Mouse (Mus musculus) limb, embryonic 10.5 days (tissue): ENCODE measurements around the gene Pik3c2b. TPM values are rescaled to one million over a fixed set of nuclear protein-coding genes. Genes with fewer than 3 reads are reported as not detected.

ENCODE experiments used
- DNase-seq: peaks from one replicate; pipeline ENCODE4 v3.0.0-alpha.2; 2017; ENCODE audit warnings: low spot score
- H3K27ac ChIP-seq: fragments of 300-500 bp; sonication (generic); 2 replicates; pipeline ENCODE4 v1.5.1; 2016; ENCODE audit warnings: mild to moderate bottlenecking
- H3K27me3 ChIP-seq: fragments of 300-500 bp; sonication (generic); 2 replicates; pipeline ENCODE4 v1.6.1; 2016; ENCODE audit warnings: low read depth, mild to moderate bottlenecking; ENCODE audit not compliant: poor library complexity, severe bottlenecking
- H3K36me3 ChIP-seq: fragments of 300-500 bp; sonication (generic); 2 replicates; pipeline ENCODE4 v1.6.1; 2016; ENCODE audit warnings: mild to moderate bottlenecking, moderate library complexity
- H3K4me1 ChIP-seq: fragments of 300-500 bp; sonication (generic); 2 replicates; pipeline ENCODE4 v1.6.1; 2016
- H3K4me3 ChIP-seq: fragments of 300-500 bp; sonication (generic); 2 replicates; pipeline ENCODE4 v1.5.1; 2016; ENCODE audit warnings: mild to moderate bottlenecking, moderate library complexity
- H3K9me3 ChIP-seq: fragments of 300-500 bp; sonication (generic); replicated peaks from 2 replicates; pipeline ENCODE4 v1.6.1; 2016; ENCODE audit warnings: mild to moderate bottlenecking
- WGBS: fragments of 180-500 bp; shearing (Covaris S2); methylation state at CpG from one replicate; pipeline ENCODE4 v1.1.7; 2016; 5-methylcytosine and 5-hydroxymethylcytosine counted together
- polyA plus RNA-seq: library from polyadenylated mRNA; unstranded; fragments of >200 nt; fragmentation: Nextera tagmentation; extraction: Ambion mirVana; gene quantifications from 2 replicates; pipeline ENCODE4 v1.2.1, GENCODE M21; 2016

The Pik3c2b gene
- polyA plus RNA-seq, 1 experiment from 2014 or later = 7.4 TPM

GRCm38 (mm10) chr1:133127328-133127727 lies 81.9 kb downstream of the Pik3c2b start:
- peaks cover 10% of the 10 kb centered on the region for H3K4me1 ChIP-seq
- H3K36me3 ChIP-seq = no peaks in the 10 kb centered on the region
- no peaks in the 10 kb centered on the region for H3K9me3 ChIP-seq
- H3K4me3 ChIP-seq = no peak overlapping the region
- WGBS = 59% methylated on average over 9 of the region's 9 CpGs
- H3K27ac ChIP-seq = no peak overlapping the region
- no peaks in the 10 kb centered on the region for H3K27me3 ChIP-seq
- no peak for DNase-seq

- H3K4me3 ChIP-seq = 0 out of 2 replicates have a peak overlapping the region, but pooled peaks have one; percentile 11
- H3K9me3 ChIP-seq = no peaks in the 10 kb centered on the region
- no peak for DNase-seq
- whole genome bisulfite sequencing = 30% methylated on average over 16 of the region's 16 CpGs
- H3K27me3 ChIP-seq = no peaks in the 10 kb centered on the region
- H3K36me3 ChIP-seq = peaks cover 22% of the 10 kb centered on the region
- peaks cover 34% of the 10 kb centered on the region for H3K4me1 ChIP-seq
- H3K27ac ChIP-seq = peak overlapping the region; percentile 95
Measured at GRCm38 (mm10) chr1:133129471-133130221, 84.2 kb downstream of the Pik3c2b start.

GRCm38 (mm10) chr1:133130638-133131560 lies 85.4 kb downstream of the Pik3c2b start, which contains the start of gene Ppp1r15b:
TSS of gene Ppp1r15b (plus strand) at chr1:133131143.
- peaks cover 34% of the 10 kb centered on the region for H3K36me3 ChIP-seq
- H3K4me1 ChIP-seq = peaks cover 46% of the 10 kb centered on the region
- 1% methylated on average over 72 of the region's 72 CpGs for WGBS
- H3K27me3 ChIP-seq = no peaks in the 10 kb centered on the region
- peak within 1 kb of the TSS; percentile 86 for H3K4me3 ChIP-seq
- H3K9me3 ChIP-seq = no peaks in the 10 kb centered on the region
- peak within 1 kb of the TSS; percentile 95 for H3K27ac ChIP-seq
- peak; percentile 97 for DNase-seq

- H3K36me3 ChIP-seq = peaks cover 40% of the 10 kb centered on the region
- peaks cover 46% of the 10 kb centered on the region for H3K4me1 ChIP-seq
- no peaks in the 10 kb centered on the region for H3K9me3 ChIP-seq
- WGBS = 1% methylated on average over 35 of the region's 35 CpGs
- peak overlapping the region; percentile 86 for H3K4me3 ChIP-seq
- no peaks in the 10 kb centered on the region for H3K27me3 ChIP-seq
- DNase-seq = no peak
- H3K27ac ChIP-seq = peak overlapping the region; percentile 95
Measured at GRCm38 (mm10) chr1:133131561-133131905, 86.1 kb downstream of the Pik3c2b start.

DNA sequence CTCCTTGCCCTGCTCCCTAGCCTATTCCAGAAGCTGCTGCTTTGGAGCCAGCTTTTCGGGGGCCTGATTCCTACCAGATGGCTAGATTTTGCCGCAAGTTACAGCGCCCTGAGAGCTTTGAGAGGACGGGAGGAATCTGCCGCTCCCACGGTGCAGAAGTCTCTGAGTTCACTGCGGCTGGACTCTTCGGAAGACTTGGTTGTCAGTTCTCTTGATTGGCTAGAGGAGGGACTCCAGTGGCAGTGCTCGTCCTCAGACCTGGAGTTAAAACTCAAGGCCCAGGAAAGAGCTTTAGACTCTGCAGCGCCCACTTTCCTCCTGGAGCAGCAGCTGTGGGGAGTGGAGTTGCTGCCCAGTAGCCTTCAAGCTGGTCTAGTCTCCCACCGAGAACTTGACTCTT lies 86.5 kb downstream of the Pik3c2b start:
- peaks cover 46% of the 10 kb centered on the region for H3K4me1 ChIP-seq
- no peak for DNase-seq
- peaks cover 44% of the 10 kb centered on the region for H3K36me3 ChIP-seq
- peak overlapping the region; percentile 95 for H3K27ac ChIP-seq
- peak overlapping the region; percentile 86 for H3K4me3 ChIP-seq
- H3K27me3 ChIP-seq = no peaks in the 10 kb centered on the region
- H3K9me3 ChIP-seq = no peaks in the 10 kb centered on the region
- under 1% methylated on average over 11 of the region's 11 CpGs for WGBS

DNA sequence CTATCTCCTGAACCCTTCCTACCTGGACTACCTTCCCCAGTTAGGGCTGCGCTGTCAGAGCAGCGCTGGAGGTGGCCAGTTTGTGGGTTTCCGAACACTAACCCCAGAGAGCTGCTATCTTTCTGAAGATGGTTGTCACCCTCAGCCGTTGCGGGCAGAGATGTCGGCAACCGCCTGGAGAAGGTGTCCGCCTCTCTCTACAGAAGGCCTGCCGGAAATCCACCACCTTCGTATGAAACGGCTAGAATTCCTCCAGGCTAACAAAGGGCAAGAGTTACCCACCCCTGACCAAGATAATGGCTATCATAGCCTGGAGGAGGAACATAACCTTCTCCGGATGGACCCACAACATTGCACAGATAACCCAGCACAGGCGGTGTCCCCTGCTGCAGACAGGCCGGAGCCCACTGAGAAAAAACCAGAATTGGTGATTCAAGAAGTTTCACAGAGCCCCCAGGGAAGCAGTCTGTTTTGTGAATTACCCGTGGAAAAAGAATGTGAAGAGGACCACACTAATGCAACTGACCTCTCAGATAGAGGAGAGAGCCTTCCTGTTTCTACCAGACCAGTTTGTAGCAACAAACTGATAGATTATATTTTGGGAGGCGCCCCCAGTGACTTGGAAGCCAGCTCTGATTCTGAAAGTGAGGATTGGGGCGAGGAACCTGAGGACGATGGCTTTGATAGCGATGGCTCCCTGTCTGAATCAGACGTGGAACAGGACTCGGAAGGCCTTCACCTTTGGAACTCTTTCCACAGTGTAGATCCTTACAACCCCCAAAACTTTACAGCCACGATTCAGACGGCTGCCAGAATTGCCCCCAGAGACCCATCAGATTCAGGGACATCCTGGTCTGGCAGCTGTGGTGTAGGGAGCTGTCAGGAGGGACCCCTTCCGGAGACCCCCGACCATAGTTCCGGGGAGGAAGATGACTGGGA lies 87.2 kb downstream of the Pik3c2b start:
- Histone ChIP-seq H3K36me3 (peaks cover 52% of the 10 kb centered on the region), H3K9me3 (no peaks in the 10 kb centered on the region), H3K27me3 (no peaks in the 10 kb centered on the region), H3K4me3 (peak overlapping the region; percentile 86), H3K4me1 (peaks cover 46% of the 10 kb centered on the region), H3K27ac (peak overlapping the region; percentile 95)
- no peak for DNase-seq
- 19% methylated on average over 26 of the region's 26 CpGs for WGBS

GRCm38 (mm10) chr1:133133425-133133824 lies 88.0 kb downstream of the Pik3c2b start:
- Histone ChIP-seq H3K36me3 (peaks cover 59% of the 10 kb centered on the region), H3K27ac (no peak overlapping the region), H3K4me1 (peaks cover 46% of the 10 kb centered on the region), H3K4me3 (peak overlapping the region; percentile 86), H3K9me3 (no peaks in the 10 kb centered on the region), H3K27me3 (no peaks in the 10 kb centered on the region)
- WGBS = 44% methylated on average over 2 of the region's 2 CpGs
- DNase-seq = no peak

- Histone ChIP-seq H3K27me3 (no peaks in the 10 kb centered on the region), H3K9me3 (no peaks in the 10 kb centered on the region), H3K27ac (no peak overlapping the region), H3K4me3 (peak overlapping the region; percentile 86), H3K36me3 (peaks cover 66% of the 10 kb centered on the region), H3K4me1 (peaks cover 46% of the 10 kb centered on the region)
- DNase-seq = no peak
- 49% methylated on average over 4 of the region's 4 CpGs for WGBS
Measured at GRCm38 (mm10) chr1:133134071-133134470, 88.6 kb downstream of the Pik3c2b start.

DNA sequence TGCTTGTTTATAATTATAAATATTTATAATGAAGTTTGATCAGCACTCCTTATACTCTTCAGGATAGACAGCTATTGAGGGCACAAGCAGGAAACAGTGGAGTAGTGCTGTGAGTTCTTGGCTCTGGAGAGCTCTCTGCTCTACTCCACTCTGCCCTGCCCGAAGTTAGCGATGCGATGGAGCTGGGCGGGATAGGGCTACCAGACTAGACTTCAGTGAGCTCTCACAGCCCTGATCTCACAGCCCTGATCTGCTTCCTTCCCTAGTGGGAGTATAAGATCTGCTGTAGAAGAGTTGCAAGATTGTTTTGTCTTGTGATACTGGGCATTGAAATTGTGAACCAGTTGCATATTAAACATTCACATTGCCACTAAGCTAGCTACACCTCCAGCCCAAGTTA lies 89.4 kb downstream of the Pik3c2b start:
- 81% methylated on average over 4 of the region's 4 CpGs for WGBS
- peaks cover 42% of the 10 kb centered on the region for H3K4me1 ChIP-seq
- no peaks in the 10 kb centered on the region for H3K27me3 ChIP-seq
- H3K4me3 ChIP-seq = peak overlapping the region; percentile 86
- no peak overlapping the region for H3K27ac ChIP-seq
- peaks cover 74% of the 10 kb centered on the region for H3K36me3 ChIP-seq
- no peak for DNase-seq
- H3K9me3 ChIP-seq = no peaks in the 10 kb centered on the region

- Histone ChIP-seq H3K4me3 (peak overlapping the region; percentile 86), H3K27me3 (no peaks in the 10 kb centered on the region), H3K9me3 (no peaks in the 10 kb centered on the region), H3K27ac (no peak overlapping the region), H3K4me1 (peaks cover 38% of the 10 kb centered on the region), H3K36me3 (peaks cover 83% of the 10 kb centered on the region)
- 81% methylated on average over 5 of the region's 5 CpGs for WGBS
- no peak for DNase-seq
Measured at GRCm38 (mm10) chr1:133135808-133136207, 90.3 kb downstream of the Pik3c2b start.

DNA sequence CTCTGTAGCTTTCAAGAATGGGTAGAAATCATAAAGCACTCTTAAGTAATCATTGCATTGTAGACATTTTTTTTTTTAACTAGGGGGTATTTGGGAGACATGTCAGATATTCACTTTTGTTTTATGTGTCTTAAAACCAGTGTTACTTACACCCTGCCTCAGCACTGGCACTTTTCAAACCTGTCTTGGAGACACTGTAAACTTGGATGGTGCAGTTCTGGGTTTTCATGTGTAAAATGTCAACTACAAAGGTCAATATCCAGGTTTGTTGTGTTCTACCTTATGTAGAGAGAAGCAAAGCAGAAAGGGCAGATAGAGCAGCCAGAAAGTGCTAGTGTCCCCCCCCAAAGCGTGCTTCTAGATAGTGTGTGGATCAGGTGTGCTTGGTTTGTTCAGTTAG lies 92.9 kb downstream of the Pik3c2b start:
- Histone ChIP-seq H3K4me1 (peaks cover 25% of the 10 kb centered on the region), H3K4me3 (no peak overlapping the region), H3K36me3 (peaks cover 92% of the 10 kb centered on the region), H3K27ac (no peak overlapping the region), H3K9me3 (no peaks in the 10 kb centered on the region), H3K27me3 (no peaks in the 10 kb centered on the region)
- DNase-seq = no peak
- WGBS = 98% methylated on average over 1 of the region's 1 CpGs
